15 mouse cellular contexts compared by ENCODE assay signal in the genomic region with DNA sequence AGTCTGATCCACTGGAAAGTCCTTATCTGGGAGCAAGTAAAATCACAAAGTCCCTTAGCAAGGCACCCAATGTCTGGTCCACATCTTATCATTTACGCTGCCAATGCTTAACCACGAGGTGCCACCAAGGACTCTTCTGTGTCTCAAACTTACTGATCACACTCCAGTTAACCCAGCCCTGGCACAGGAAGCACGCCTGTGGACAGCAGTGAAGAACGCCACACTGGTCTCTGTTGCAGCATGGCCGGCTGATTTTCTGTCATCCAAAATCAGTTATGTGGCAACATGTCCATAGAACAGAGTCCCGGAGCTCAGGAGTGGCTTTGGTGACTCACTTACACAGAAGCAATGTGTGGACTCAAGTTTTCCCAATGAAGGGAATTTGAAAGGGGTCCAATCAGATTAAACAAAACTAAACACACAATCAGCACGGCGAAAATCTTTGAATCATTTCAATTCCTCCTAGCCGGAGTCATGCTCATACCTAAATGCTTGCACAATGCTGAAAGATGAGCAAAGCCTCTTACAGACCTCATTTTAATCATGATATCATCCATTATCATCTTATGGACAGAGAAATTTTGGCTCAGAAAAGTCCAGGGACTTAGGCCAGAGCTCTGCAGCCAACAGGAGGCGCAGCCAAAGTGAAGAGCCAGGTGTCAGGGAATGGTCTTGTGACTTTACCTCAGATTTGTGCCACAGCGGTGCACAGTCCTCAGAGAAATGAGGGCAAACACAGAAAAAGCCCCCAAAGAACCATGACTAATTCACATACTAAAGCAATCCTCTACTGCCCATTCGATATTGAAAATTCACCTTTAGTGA.
"Had no signal": no experiment of that assay in that cellular context is flagged by ENCODE, and none has a peak within 500 bp of the region (broad histone marks: within the 10 kb centered on the region; RNA-seq: fewer than 3 reads in every experiment).

No protein-coding gene starts in this region.

- H3K9ac ChIP-seq: liver, embryonic 12.5 days; midbrain, embryonic 15.5 days; neural tube, embryonic 12.5 days had no signal

- H3K9me3 ChIP-seq: limb, embryonic 10.5 days; liver, embryonic 12.5 days; midbrain, embryonic 15.5 days; neural tube, embryonic 12.5 days had no signal

- H3K27me3 ChIP-seq: liver, embryonic 12.5 days; megakaryocyte, embryonic 14.5 days; midbrain, embryonic 15.5 days; neural tube, embryonic 12.5 days had no signal

- H3K4me3 ChIP-seq: left cerebral cortex, adult 2 months; limb, embryonic 10.5 days; liver, embryonic 12.5 days; megakaryocyte, embryonic 14.5 days; midbrain, embryonic 15.5 days; neural tube, embryonic 12.5 days had no signal

- DNase-seq: kidney, adult 18-20 months; kidney, postnatal 10 days; kidney, postnatal 4 days; right cerebral cortex, postnatal 4 days; spleen, adult 18-20 months; thymus, adult 18-20 months; thymus, postnatal 14 days had no signal

- H3K4me1 ChIP-seq: liver, embryonic 12.5 days; megakaryocyte, embryonic 14.5 days had no signal

- H3K27ac ChIP-seq: left cerebral cortex, adult 2 months; limb, embryonic 10.5 days; liver, embryonic 12.5 days; macrophage; midbrain, embryonic 15.5 days; neural tube, embryonic 12.5 days had no signal

- H3K4me2 ChIP-seq: liver, embryonic 12.5 days; midbrain, embryonic 11.5 days; midbrain, embryonic 15.5 days; neural tube, embryonic 12.5 days had no signal

- H3K36me3 ChIP-seq: limb, embryonic 10.5 days; liver, embryonic 12.5 days; midbrain, embryonic 15.5 days; neural tube, embryonic 12.5 days had no signal

- ATAC-seq: liver, embryonic 12.5 days; midbrain, embryonic 15.5 days had no signal
